Mouse (Mus musculus) cerebellum, adult 2 months (tissue): ENCODE measurements around the gene Mapk1.

Experiments used
- CTCF ChIP-seq: fragments of 200-500 bp; IDR thresholded peaks from 2 replicates; pipeline ENCODE4 v1.5.1; 2011; ENCODE audit warnings: low read depth, mild to moderate bottlenecking, control low read depth, low read length, moderate library complexity, borderline replicate concordance; ENCODE audit not compliant: insufficient read depth
- POLR2A ChIP-seq: fragments of 200-500 bp; IDR thresholded peaks from 2 replicates; pipeline ENCODE4 v1.6.1; 2011; ENCODE audit warnings: low read length, control low read depth, borderline replicate concordance; ENCODE audit not compliant: insufficient read depth

DNA sequence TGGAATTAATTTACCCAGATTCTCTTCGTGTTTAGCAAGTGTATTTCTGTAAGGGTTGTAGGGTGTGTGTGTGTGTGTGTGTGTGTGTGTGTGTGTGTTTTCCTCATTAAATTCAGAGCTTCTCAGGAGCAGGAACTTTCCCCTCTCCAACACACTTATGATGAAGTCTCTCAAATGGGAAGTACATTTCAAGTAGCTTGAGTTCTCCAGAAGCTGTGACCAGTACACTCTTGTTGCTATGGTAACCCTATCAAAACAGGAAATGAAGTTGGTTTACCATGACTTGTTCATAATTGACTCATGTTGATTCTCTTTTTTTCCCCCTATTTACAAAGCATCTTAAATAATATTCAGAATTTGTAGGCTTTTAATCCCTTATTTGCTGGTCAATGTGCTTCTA, 29.4 kb downstream of the Mapk1 start:
- TF ChIP-seq CTCF (no peak), POLR2A (no peak)
